Mouse (Mus musculus) myocyte (in vitro differentiated cells): ENCODE data around the gene Asap3.

Experiments
- MAX ChIP-seq: IDR thresholded peaks from one replicate; pipeline ENCODE4 v1.6.1; 2011; ENCODE audit warnings: low read depth, mild to moderate bottlenecking, control low read depth
- MYOD1 ChIP-seq, 3 experiments: IDR thresholded peaks; one replicate each; pipeline ENCODE4 v1.6.1; 2011; ENCODE audit warnings: control low read depth in 2 of 3, low read depth in 2 of 3, mild to moderate bottlenecking in 2 of 3, moderate library complexity in 1 of 3; ENCODE audit not compliant: insufficient read length in 2 of 3, control insufficient read depth in 1 of 3
- MYOG ChIP-seq, 3 experiments: IDR thresholded peaks; one replicate each; pipeline ENCODE4 v1.6.1; 2011; ENCODE audit warnings: control low read depth in 2 of 3, low read depth in 2 of 3, mild to moderate bottlenecking in 2 of 3; ENCODE audit not compliant: insufficient read length in 2 of 3, control insufficient read depth in 1 of 3, insufficient read depth in 1 of 3
- POLR2A ChIP-seq: IDR thresholded peaks from one replicate; pipeline ENCODE4 v1.6.1; 2011; ENCODE audit warnings: low read depth, mild to moderate bottlenecking, control low read depth, moderate library complexity; ENCODE audit not compliant: insufficient read length
- POLR2AphosphoS2 ChIP-seq: IDR thresholded peaks from one replicate; pipeline ENCODE4 v1.6.1; 2011; ENCODE audit warnings: low read depth, control low read depth; ENCODE audit not compliant: insufficient read length
- REST ChIP-seq: IDR thresholded peaks from one replicate; pipeline ENCODE4 v1.6.1; 2011; ENCODE audit warnings: mild to moderate bottlenecking, control low read depth, moderate library complexity; ENCODE audit not compliant: insufficient read depth, insufficient read length
- TCF12 ChIP-seq: IDR thresholded peaks from one replicate; pipeline ENCODE4 v1.6.1; 2011; ENCODE audit warnings: mild to moderate bottlenecking, control low read depth; ENCODE audit not compliant: poor library complexity, insufficient read depth, severe bottlenecking
- USF1 ChIP-seq: IDR thresholded peaks from one replicate; pipeline ENCODE4 v1.6.1; 2011; ENCODE audit warnings: low read depth, mild to moderate bottlenecking, control low read depth, moderate library complexity

DNA sequence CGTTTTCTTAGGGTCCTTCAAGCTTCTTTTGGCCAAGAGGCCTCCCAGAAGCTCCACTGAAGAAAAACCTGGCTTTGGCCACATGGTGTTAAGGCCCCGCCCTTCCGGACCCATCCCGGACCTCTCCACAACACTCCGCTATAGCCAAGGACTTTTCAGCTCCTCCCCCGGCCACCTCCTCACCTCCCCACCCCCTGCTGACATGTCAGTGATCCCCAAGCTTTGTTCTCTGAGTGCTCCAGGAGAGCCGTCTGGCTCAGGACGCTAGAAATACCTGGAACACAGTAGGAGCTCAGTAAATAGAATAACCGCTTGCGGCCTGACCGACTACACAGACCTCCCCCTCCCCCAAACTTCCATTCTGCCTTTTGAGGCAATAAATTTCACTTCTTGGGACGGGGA, 40.4 kb downstream of the Asap3 start:
- TF ChIP-seq USF1 (no peak), POLR2A (no peak), TCF12 (no peak), REST (no peak), MYOD1 (IDR thresholded peaks at IDR 0.05; ENCODE audit: control insufficient read depth in 1 of 3, insufficient read length in 2 of 3, low read depth in 2 of 3) (no peak), POLR2AphosphoS2 (no peak), MYOG (IDR thresholded peaks at IDR 0.05; ENCODE audit: control insufficient read depth in 1 of 3, insufficient read depth in 1 of 3, insufficient read length in 2 of 3, low read depth in 2 of 3) (no peak), MAX (no peak)
